Mouse (Mus musculus) MEL (cell line): ENCODE data around the gene Gm6993. TPM values are rescaled to one million over a fixed set of nuclear protein-coding genes. Genes with fewer than 3 reads are reported as not detected.

Experiments
- DNase-seq: peaks from one replicate; pipeline ENCODE4 v3.0.0; 2011; ENCODE audit warnings: low read depth, low spot score
- H3K27ac ChIP-seq: 2 replicates; pipeline ENCODE4 v1.5.1; 2012; ENCODE audit warnings: low read depth, mild to moderate bottlenecking, control low read depth, low read length, moderate library complexity; ENCODE audit not compliant: control insufficient read depth
- H3K27me3 ChIP-seq, 2 experiments: fragments of 150-350 bp in 1 of 2; sonication (generic) in 1 of 2; 2 replicates each; pipeline ENCODE4 v1.6.1; 2012; ENCODE audit warnings: low read length in 2 of 2, mild to moderate bottlenecking in 2 of 2, improper control_type of control experiment in 1 of 2, moderate library complexity in 1 of 2; ENCODE audit not compliant: insufficient read depth in 2 of 2, control insufficient read depth in 1 of 2
- H3K36me3 ChIP-seq, 2 experiments: 2 replicates each; pipeline ENCODE4 v1.6.1; 2012 to 2014; ENCODE audit warnings: low read length in 2 of 2, improper control_type of control experiment in 1 of 2, inconsistent platforms in 1 of 2, mild to moderate bottlenecking in 1 of 2; ENCODE audit not compliant: insufficient read depth in 2 of 2, control insufficient read depth in 1 of 2
- H3K4me1 ChIP-seq, 2 experiments: fragments of 150-350 bp in 1 of 2; sonication (generic) in 1 of 2; 2 replicates each; pipeline ENCODE4 v1.6.1; 2012; ENCODE audit warnings: low read length in 2 of 2, improper control_type of control experiment in 1 of 2, mild to moderate bottlenecking in 1 of 2; ENCODE audit not compliant: insufficient read depth in 2 of 2, control insufficient read depth in 1 of 2
- H3K4me3 ChIP-seq, 2 experiments: fragments of 150-350 bp in 1 of 2; sonication (generic) in 1 of 2; 2 replicates each; pipeline ENCODE4 v1.5.1; 2012; ENCODE audit warnings: low read depth in 2 of 2, low read length in 2 of 2, mild to moderate bottlenecking in 2 of 2, moderate library complexity in 2 of 2, control low read depth in 1 of 2, improper control_type of control experiment in 1 of 2; ENCODE audit not compliant: control insufficient read depth in 1 of 2, insufficient read depth in 1 of 2
- H3K79me2 ChIP-seq: 2 replicates; pipeline ENCODE4 v1.6.1; 2012; ENCODE audit warnings: mild to moderate bottlenecking, low read length, moderate library complexity; ENCODE audit not compliant: control insufficient read depth, poor library complexity, insufficient read depth
- H3K9ac ChIP-seq: 2 replicates; pipeline ENCODE4 v1.6.1; 2012; ENCODE audit warnings: low read depth, mild to moderate bottlenecking, control low read depth, low read length, moderate library complexity; ENCODE audit not compliant: control insufficient read depth, poor library complexity, severe bottlenecking
- H3K9me3 ChIP-seq: fragments of 150-350 bp; sonication (generic); replicated peaks from 2 replicates; pipeline ENCODE4 v1.6.1; 2012; ENCODE audit warnings: mild to moderate bottlenecking, low read length, improper control_type of control experiment, moderate library complexity; ENCODE audit not compliant: insufficient read depth
- BHLHE40 ChIP-seq: IDR thresholded peaks from 2 replicates; pipeline ENCODE4 v1.6.1; 2012; ENCODE audit warnings: low read depth, mild to moderate bottlenecking, inconsistent platforms, low read length, improper control_type of control experiment, borderline replicate concordance
- CHD1 ChIP-seq: IDR thresholded peaks from 2 replicates; pipeline ENCODE4 v1.6.1; 2012; ENCODE audit warnings: low read depth, mild to moderate bottlenecking, inconsistent platforms, low read length, improper control_type of control experiment
- CHD2 ChIP-seq: IDR thresholded peaks from 2 replicates; pipeline ENCODE4 v1.6.1; 2011; ENCODE audit warnings: low read length, improper control_type of control experiment
- E2F4 ChIP-seq: IDR thresholded peaks from 2 replicates; pipeline ENCODE4 v1.6.1; 2011; ENCODE audit warnings: low read depth, low read length, improper control_type of control experiment, borderline replicate concordance
- ELF1 ChIP-seq: IDR thresholded peaks from 2 replicates; pipeline ENCODE4 v1.6.1; 2014; ENCODE audit warnings: low read depth, mild to moderate bottlenecking, inconsistent platforms, low read length, improper control_type of control experiment, moderate library complexity
- GABPA ChIP-seq: IDR thresholded peaks from 2 replicates; pipeline ENCODE4 v1.6.1; 2012; ENCODE audit warnings: low read depth, mild to moderate bottlenecking, inconsistent platforms, low read length, improper control_type of control experiment, moderate library complexity
- HCFC1 ChIP-seq: IDR thresholded peaks from 2 replicates; pipeline ENCODE4 v1.6.1; 2012; ENCODE audit warnings: low read depth, mild to moderate bottlenecking, inconsistent platforms, low read length, improper control_type of control experiment, moderate library complexity
- MAX ChIP-seq: IDR thresholded peaks from 2 replicates; pipeline ENCODE4 v1.6.1; 2011; ENCODE audit warnings: low read length, improper control_type of control experiment
- NELFE ChIP-seq: IDR thresholded peaks from 2 replicates; pipeline ENCODE4 v1.6.1; 2011; ENCODE audit warnings: low read depth, low read length, improper control_type of control experiment
- NRF1 ChIP-seq: IDR thresholded peaks from 2 replicates; pipeline ENCODE4 v1.6.1; 2014; ENCODE audit warnings: low read depth, mild to moderate bottlenecking, inconsistent platforms, low read length, improper control_type of control experiment, moderate library complexity; ENCODE audit not compliant: poor library complexity, insufficient read depth, severe bottlenecking
- POLR2A ChIP-seq, 2 experiments: IDR thresholded peaks; 2 replicates each; pipeline ENCODE4 v1.6.1; 2011 to 2012; ENCODE audit warnings: low read length in 2 of 2, mild to moderate bottlenecking in 2 of 2, control low read depth in 1 of 2, improper control_type of control experiment in 1 of 2, low read depth in 1 of 2, moderate library complexity in 1 of 2; ENCODE audit not compliant: control insufficient read depth in 1 of 2, insufficient read depth in 1 of 2, poor library complexity in 1 of 2
- POLR2AphosphoS5 ChIP-seq: IDR thresholded peaks from 2 replicates; pipeline ENCODE4 v1.6.1; 2012; ENCODE audit warnings: low read depth, borderline replicate concordance, mild to moderate bottlenecking, inconsistent platforms, low read length, moderate library complexity, mixed read lengths
- TAL1 ChIP-seq: IDR thresholded peaks from 2 replicates; pipeline ENCODE4 v1.6.1; 2012; ENCODE audit warnings: mild to moderate bottlenecking, inconsistent platforms, low read length, moderate library complexity, mixed read lengths
- TCF12 ChIP-seq: IDR thresholded peaks from 2 replicates; pipeline ENCODE4 v1.6.1; 2014; ENCODE audit warnings: low read depth, mild to moderate bottlenecking, inconsistent platforms, low read length, improper control_type of control experiment, moderate library complexity
- USF1 ChIP-seq: IDR thresholded peaks from 2 replicates; pipeline ENCODE4 v1.6.1; 2014; ENCODE audit warnings: low read depth, mild to moderate bottlenecking, inconsistent platforms, low read length, improper control_type of control experiment, moderate library complexity
- USF2 ChIP-seq, 2 experiments: IDR thresholded peaks; 2 replicates each; pipeline ENCODE4 v1.6.1; 2011 to 2012; ENCODE audit warnings: improper control_type of control experiment in 2 of 2, low read length in 2 of 2, borderline replicate concordance in 1 of 2, inconsistent platforms in 1 of 2, low read depth in 1 of 2, mild to moderate bottlenecking in 1 of 2; ENCODE audit not compliant: insufficient read depth in 1 of 2
- ZC3H11A ChIP-seq: IDR thresholded peaks from 2 replicates; pipeline ENCODE4 v1.6.1; 2012; ENCODE audit warnings: low read depth, mild to moderate bottlenecking, inconsistent platforms, low read length, improper control_type of control experiment
- ZKSCAN1 ChIP-seq: IDR thresholded peaks from 2 replicates; pipeline ENCODE4 v1.6.1; 2012; ENCODE audit warnings: low read depth, mild to moderate bottlenecking, inconsistent platforms, low read length, improper control_type of control experiment, moderate library complexity
- ZMIZ1 ChIP-seq: IDR thresholded peaks from 2 replicates; pipeline ENCODE4 v1.6.1; 2012; ENCODE audit warnings: low read depth, mild to moderate bottlenecking, inconsistent platforms, low read length, improper control_type of control experiment, moderate library complexity
- polyA plus RNA-seq, 2 experiments: library from polyadenylated mRNA; stranded (reverse) in 1 of 2; unstranded in 1 of 2; fragments of >175 nt in 1 of 2; fragments of >200 nt in 1 of 2; gene quantifications; 2 replicates each; pipeline versions ENCODE4 v1.2.1 to v1.2.4; 2012; ENCODE audit warnings: low replicate concordance in 2 of 2, low read depth in 1 of 2; ENCODE audit not compliant: insufficient read length in 2 of 2, insufficient read depth in 1 of 2, missing spikeins in 1 of 2
- total RNA-seq: library from RNA; depleted of rRNA; stranded (reverse); fragments of 300-350 nt; gene quantifications from 2 replicates; pipeline ENCODE4 v1.2.3, GENCODE M21; 2012

The Gm6993 gene
- total and polyA plus RNA-seq, 3 experiments, result not detected

DNA sequence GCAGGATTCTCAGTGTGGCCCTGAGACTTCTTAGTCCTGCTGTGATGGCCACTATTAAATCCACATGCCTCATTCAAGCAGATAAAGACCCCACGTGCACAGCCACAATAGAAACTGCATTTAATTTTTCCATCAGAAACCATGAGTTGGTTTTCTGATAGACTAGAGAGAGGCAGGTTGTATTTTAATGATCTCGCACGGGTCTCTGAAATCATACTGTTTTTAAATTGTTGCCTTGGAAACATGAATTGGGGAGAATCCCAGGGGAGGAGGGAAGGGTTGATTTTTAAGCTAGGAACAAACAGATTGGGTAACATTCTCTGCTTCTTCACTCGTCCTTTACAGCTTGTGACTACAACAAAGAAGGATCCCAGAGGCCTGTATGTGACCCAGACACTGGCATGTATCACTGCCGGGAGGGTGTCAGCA is 31.2 kb upstream of the Gm6993 start:
- no peak for DNase-seq
- H3K4me3 ChIP-seq, result no peak overlapping the region
- no peak overlapping the region for H3K9ac ChIP-seq
- no peaks in the 10 kb centered on the region for H3K4me1 ChIP-seq
- no peaks in the 10 kb centered on the region; a peak in 1 of 4 replicates for H3K27me3 ChIP-seq
- no peak for TF ChIP-seq CHD1
- TF ChIP-seq POLR2A (IDR thresholded peaks at IDR 0.05; ENCODE audit: control insufficient read depth in 1 of 2, insufficient read depth in 1 of 2, low read depth in 1 of 2, low read length in 2 of 2, poor library complexity in 1 of 2), result no peak
- TF ChIP-seq CHD2, result no peak
- no peak for TF ChIP-seq NRF1
- TF ChIP-seq ZMIZ1, result no peak
- no peak for TF ChIP-seq ELF1
- no peak for TF ChIP-seq GABPA
- TF ChIP-seq TCF12, result no peak
- TF ChIP-seq ZKSCAN1, result no peak
- no peak for TF ChIP-seq ZC3H11A
- TF ChIP-seq BHLHE40, result no peak
- no peak for TF ChIP-seq USF2 (IDR thresholded peaks at IDR 0.05; ENCODE audit: borderline replicate concordance in 1 of 2, insufficient read depth in 1 of 2, low read depth in 1 of 2, low read length in 2 of 2)
- no peak for TF ChIP-seq E2F4
- TF ChIP-seq MAX, result no peak
- TF ChIP-seq, all 39 proteins: peak for 0
- Histone ChIP-seq H3K79me2 (no peaks in the 10 kb centered on the region), H3K9me3 (no peaks in the 10 kb centered on the region), H3K27ac (no peak overlapping the region), H3K36me3 (no peaks in the 10 kb centered on the region)

DNA sequence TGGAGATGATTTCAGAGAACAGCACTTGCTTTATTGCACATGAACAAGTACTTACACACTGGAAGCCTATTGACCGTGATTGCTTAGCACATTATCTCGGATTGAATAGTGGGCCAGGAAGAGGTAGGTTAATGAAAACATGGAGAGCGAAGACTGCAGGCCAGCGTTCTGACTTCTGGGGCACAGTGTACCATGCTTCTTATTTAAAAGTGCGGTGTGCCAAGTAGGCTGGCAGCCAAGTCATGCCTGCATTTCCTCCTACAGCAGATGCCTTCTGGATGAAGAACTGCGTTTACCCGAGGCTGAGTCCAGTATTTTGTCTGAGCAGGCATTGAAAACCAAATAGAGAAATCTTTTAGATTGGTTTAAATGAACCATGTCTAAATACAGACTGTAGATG is 27.0 kb upstream of the Gm6993 start:
- Histone ChIP-seq H3K9ac (no peak overlapping the region), H3K27ac (no peak overlapping the region)
- no peak for TF ChIP-seq POLR2AphosphoS5
- TF ChIP-seq USF1, result no peak
- no peak for TF ChIP-seq GABPA
- no peak for TF ChIP-seq TAL1
- no peak for TF ChIP-seq NELFE
- no peak for TF ChIP-seq HCFC1
- TF ChIP-seq E2F4, result no peak
- TF ChIP-seq, all 39 proteins: peak for 0
- no peaks in the 10 kb centered on the region for H3K4me1 ChIP-seq
- no peaks in the 10 kb centered on the region for H3K36me3 ChIP-seq
- DNase-seq, result no peak
- H3K4me3 ChIP-seq, result no peak overlapping the region
- H3K79me2 ChIP-seq, result no peaks in the 10 kb centered on the region
- H3K9me3 ChIP-seq, result no peaks in the 10 kb centered on the region
- no peaks in the 10 kb centered on the region for H3K27me3 ChIP-seq
